Mouse (Mus musculus) liver, embryonic 14.5 days (tissue): ENCODE measurements around the gene Fer.

ENCODE experiments used
- CTCF ChIP-seq: IDR thresholded peaks from 2 replicates; pipeline ENCODE4 v1.5.1; 2016; ENCODE audit warnings: antibody characterized with exemption, low read depth, control low read depth
- EP300 ChIP-seq: IDR thresholded peaks from 2 replicates; pipeline ENCODE4 v1.6.1; 2016; ENCODE audit warnings: antibody characterized with exemption, low read depth

- TF ChIP-seq CTCF (no peak), EP300 (no peak)
These were observed 190.8 kb downstream of the Fer start for GRCm38 (mm10) chr17:64053636-64054035.
